Mouse (Mus musculus) kidney, adult 9 months (tissue): ENCODE measurements at regions not wholly inside any gene's neighbourhood (a gene's known extent, or its start where the extent isn't known, plus 50 kb on each side); places are given as distances from the start of the nearest gene placed in this dataset.

Experiments used
- DNase-seq: peaks from one replicate; pipeline ENCODE4 v3.0.0; 2022

DNA sequence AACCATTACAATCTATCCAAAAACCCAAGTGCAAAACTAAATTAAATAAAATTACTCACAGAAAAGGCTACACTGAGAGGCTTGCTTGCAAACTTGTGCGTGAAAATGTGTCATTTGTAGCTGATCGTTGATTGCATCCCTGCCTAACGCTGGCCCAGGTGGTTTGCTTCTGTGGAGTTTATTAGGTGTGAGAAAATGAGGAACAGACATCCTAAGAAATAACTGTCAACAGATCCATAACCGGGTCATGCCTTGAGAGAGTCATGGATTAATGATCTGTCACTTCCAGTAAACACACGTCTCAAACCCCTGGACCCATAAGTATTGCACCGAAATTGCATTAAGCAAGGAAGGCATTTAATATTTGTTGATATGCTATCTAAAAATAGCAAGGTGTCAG, 73.4 kb upstream of the Tmem18 start:
- DNase-seq, result no peak

DNA sequence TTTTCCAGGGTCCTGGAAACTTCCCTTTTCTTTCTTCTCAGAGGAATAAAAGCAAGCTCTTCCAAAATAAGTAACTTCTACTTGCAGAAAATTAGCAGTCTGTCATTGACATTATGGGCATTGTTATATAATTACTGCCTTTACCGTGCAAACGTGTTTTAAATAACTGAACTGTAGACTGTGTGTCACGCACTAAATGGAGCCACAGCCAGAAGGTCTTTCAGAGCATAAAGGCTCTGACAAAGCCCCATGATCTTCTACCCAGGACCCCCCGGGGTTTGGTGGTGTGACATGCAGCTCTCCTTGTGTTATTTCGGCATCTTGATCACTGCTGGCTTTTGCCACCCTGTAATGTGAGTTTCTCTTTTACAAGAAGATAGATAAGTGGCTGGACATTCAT, 100.9 kb upstream of the Tmem18 start:
- no peak for DNase-seq

DNA sequence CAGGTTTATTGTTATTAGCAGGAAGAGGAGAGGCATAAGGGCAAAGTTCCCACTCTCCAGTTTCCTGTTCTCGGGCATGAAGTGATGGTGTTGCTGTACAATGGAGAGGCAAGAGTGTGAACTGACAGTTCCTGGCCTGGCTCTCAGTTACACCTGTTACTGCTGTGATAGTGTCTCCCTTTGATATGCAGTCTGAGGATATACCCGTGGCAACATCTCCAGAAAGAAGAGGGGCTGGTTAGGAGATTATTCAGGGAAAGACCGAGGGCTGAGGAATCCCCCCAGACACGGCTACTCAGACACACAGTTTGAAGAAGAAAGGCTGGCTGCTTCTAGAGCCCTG, 100.3 kb upstream of the Sntg2 start:
- no peak for DNase-seq

DNA sequence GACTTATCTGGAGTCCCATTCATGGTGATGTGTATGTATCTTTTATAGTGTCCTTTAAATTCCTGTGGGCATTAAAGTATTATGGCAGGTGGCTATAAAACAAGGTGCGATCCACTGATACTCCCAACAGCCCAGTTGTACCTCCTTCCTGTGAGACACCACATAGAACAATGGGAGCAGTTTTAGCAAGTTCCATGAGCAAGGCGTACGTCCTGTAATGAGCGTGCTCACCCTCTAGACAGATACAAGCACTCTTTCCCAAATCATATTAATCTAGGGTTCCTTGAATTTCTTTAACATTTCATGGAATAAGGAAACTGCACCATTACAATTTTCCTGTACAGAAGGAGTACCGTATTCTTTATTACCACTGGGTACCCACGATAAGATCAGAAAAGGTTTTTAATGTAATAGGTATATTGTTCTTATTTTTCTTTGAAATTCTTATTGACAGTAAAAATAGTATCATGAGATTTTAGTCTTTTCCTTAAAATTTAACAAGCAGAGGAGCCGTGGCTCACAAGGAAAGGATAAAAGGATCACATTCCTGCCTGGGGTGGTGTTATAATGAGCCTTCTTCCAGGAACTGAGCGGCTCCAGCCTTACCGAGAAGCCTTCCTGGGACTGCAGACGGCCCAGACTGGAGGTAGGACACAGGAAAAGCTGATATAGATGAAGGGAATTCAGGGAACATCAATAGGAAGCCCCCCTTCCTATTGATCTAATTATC, 99.7 kb upstream of the Sntg2 start:
- no peak for DNase-seq

DNA sequence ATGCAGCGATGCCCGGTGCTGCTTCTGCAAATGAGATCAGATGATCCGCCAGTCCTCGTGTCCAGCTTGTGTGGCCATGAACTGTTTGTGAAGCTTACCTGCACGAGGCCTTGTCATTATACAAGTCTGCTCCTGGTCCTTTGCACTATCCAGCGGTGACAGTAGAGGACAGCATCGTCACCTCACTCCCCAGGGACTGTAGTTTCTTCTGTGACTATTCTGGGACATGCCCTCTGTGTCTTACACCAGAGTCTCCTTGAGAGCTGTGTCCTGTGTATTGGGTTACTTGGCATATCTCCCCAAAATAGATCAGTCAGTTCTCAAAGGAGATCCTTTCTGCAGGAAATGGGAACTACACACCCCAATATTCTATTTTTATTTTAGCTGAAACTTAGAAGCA, 94.0 kb upstream of the Sntg2 start:
- DNase-seq, result no peak

DNA sequence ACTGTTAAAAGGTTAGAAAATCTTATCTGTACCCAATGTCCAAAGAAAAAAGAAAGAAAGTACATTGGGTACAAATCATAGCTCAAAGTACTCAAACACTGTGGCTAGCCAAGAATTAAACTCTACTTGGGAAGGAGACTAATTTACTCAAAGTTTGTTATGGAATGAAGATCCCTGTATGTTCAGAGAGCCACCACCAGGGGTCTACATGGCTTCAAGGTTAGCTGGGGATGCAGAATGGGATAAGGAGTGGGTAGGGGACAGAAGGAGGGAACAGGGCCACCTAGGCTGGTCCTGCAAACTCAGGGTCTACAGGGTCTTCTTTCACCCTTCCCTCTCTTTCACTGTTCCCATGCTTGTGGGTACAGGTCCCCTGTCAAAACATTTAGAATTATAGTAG, 77.4 kb upstream of the Sntg2 start:
- DNase-seq, result peak; percentile 8

DNA sequence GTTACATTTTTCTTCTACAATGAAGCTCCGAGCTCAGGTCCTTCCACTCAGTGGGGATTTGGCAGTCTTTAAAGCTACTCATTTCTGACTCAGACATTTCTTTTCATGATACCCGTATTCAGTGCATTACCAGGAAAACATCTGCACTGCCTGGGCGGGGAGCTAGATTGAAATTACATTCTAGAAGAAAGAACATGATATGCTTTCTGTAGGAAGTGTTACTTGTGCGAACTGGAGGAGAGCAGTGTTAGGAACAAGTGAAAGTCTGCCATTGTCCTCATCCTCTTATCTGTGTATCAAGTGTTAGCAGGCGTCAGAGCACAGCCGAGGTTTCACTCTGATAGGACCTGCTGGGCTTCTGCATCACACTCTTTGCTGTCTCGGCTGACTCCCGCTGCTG, 61.7 kb upstream of the Sntg2 start:
- DNase-seq, result no peak

DNA sequence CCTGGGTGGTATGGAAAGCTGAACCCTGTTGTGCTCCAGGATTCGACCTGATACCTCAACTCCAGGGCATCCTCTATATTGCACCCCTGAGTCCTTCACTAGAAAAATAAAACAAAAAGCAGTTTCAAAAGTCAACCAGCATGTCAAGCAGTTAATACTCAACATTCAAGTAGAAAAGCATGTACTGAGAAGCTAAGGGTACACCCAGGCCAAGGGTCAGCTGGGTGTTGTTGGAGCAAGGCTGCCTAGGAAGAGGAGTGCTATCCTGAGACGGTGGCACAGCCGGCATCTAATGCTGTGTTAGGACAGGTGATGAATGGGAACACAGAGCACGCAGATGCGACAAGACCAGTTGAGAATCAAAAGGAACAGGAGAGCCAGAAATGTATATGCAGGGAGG, 59.7 kb upstream of the Sntg2 start:
- peak; percentile 53 for DNase-seq

DNA sequence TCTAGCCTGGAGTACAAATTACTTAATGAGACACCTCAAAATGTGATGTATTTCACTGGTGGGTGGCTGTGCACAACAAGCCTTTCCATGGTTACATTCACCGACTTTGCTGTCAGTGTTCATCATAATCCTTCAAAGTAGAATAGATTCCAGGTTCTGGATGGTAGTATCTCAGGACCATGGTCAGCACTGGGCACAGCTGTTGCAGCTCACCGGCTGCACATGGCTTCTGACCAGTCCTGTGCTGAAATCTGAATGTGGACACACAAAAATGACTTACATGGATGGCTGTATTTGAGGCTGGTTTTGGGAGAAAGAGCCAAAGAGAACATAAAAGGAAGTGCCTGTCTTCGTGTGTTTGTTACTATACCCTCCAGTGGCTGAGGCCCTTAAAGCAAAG, 57.5 kb upstream of the Sntg2 start:
- DNase-seq, result no peak

DNA sequence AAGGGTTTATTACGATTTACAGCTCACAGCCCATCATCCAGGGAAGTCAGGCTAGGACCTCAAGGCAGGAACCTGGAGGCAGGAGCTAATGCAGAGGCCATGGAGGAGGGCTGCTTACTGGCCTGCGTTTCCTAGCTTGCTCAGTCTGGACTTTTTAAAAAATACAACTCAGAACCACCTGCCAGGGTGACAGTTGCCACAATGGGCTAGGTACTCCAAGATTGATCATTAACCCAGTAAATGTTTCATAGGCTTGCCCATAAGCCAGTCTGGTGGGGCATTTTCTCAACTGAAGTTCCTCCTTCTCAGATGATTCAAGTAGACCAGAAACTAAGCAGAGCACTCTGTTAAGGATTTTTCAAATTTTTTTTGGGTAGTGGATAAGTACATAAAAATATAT, 52.1 kb upstream of the Sntg2 start:
- DNase-seq, result peak; percentile 73
